Mouse (Mus musculus) fibroblast of lung, adult 2 months (primary cell): ENCODE data around the gene Mdm1.
"Not testable (repeated sequence)": the region's sequence is repeated elsewhere in the genome, so short reads cannot be mapped to it uniquely, and the experiment has no call there.

Experiments used
- DNase-seq: peaks from one replicate; pipeline ENCODE4 v3.0.0-alpha.2; 2011; ENCODE audit warnings: low read depth

Mdm1 gene

DNA sequence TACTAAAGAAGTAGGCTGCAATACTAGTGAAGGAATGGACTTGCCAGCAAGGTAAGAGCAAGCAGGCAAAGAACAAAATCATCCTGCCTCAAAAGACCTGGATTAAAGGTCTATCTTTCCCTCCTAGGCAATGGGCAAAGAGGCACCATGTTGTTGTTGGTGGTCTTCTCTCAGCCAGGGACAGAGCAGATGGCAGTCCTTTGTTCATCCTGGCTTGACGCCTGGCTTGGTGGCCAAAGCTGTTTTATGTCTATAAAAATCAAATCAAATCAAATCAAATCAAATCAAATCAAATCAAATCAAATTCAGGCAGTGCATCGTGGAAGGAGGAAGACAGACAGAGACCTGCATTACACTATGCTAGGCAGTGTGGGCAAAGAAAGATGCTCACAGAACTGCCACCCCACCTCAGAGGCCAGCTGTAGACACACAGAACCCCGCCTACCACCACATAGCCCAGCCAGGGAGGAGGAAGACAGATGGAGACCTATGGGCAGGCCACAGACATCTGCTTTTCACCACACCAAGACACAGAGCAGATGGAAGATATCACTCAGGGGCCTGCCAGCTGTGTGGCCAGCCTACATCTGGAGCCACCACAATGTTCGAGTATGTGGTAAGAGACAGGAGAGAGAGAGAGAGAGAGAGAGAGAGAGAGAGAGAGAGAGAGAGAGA is 74.2 kb downstream of the Mdm1 start:
- not testable (repeated sequence) for DNase-seq
